Mouse (Mus musculus) stomach, postnatal 0 days (tissue): ENCODE measurements at regions not wholly inside any gene's neighbourhood (a gene's known extent, or its start where the extent isn't known, plus 50 kb on each side); places are given as distances from the start of the nearest gene placed in this dataset.

Source experiments
- ATAC-seq: fragments of 200-750 bp; cut with Nextera tagmentation; 2 replicates; pipeline ENCODE4 v1.8.0; 2017; ENCODE audit not compliant: low FRiP score, low TSS enrichment
- DNase-seq: peaks from one replicate; pipeline ENCODE4 v3.0.0-alpha.2; 2016; ENCODE audit warnings: low spot score
- H3K27ac ChIP-seq: fragments of 300-500 bp; sonication (generic); replicated peaks from 2 replicates; pipeline ENCODE4 v1.5.1; 2014; ENCODE audit warnings: mild to moderate bottlenecking, control low read depth
- H3K27me3 ChIP-seq: fragments of 300-500 bp; sonication (generic); 2 replicates; pipeline ENCODE4 v1.6.1; 2014; ENCODE audit warnings: low read length; ENCODE audit not compliant: control insufficient read depth, insufficient read depth
- H3K36me3 ChIP-seq: fragments of 300-500 bp; sonication (generic); 2 replicates; pipeline ENCODE4 v1.6.1; 2014; ENCODE audit warnings: low read length, mixed read lengths; ENCODE audit not compliant: control insufficient read depth, insufficient read depth
- H3K4me1 ChIP-seq: fragments of 300-500 bp; sonication (generic); replicated peaks from 2 replicates; pipeline ENCODE4 v1.6.1; 2014; ENCODE audit warnings: antibody characterized with exemption; ENCODE audit not compliant: control insufficient read depth, insufficient read depth
- H3K4me2 ChIP-seq: fragments of 300-500 bp; sonication (generic); replicated peaks from 2 replicates; pipeline ENCODE4 v1.6.1; 2014; ENCODE audit warnings: low read depth, mild to moderate bottlenecking, control low read depth, moderate library complexity
- H3K4me3 ChIP-seq: fragments of 300-500 bp; sonication (generic); 2 replicates; pipeline ENCODE4 v1.5.1; 2014; ENCODE audit warnings: low read depth, low read length, control low read depth
- H3K9ac ChIP-seq: fragments of 300-500 bp; sonication (generic); 2 replicates; pipeline ENCODE4 v1.6.1; 2014; ENCODE audit warnings: mild to moderate bottlenecking, low read length, control low read depth, mixed read lengths
- H3K9me3 ChIP-seq: fragments of 300-500 bp; sonication (generic); 2 replicates; pipeline ENCODE4 v1.6.1; 2016; ENCODE audit warnings: low read length; ENCODE audit not compliant: control insufficient read depth
- CTCF ChIP-seq: IDR thresholded peaks from 2 replicates; pipeline ENCODE4 v1.5.1; 2016; ENCODE audit warnings: antibody characterized with exemption, low read depth, mild to moderate bottlenecking, moderate library complexity
- EP300 ChIP-seq: optimal IDR thresholded peaks from 2 replicates; pipeline ENCODE3; 2016; ENCODE audit warnings: antibody characterized with exemption
- WGBS: fragments of 180-500 bp; shearing (Covaris S2); extraction: QIAGEN DNeasy Blood & Tissue Kit; methylation state at CpG from one replicate; pipeline ENCODE4 v1.1.7; 2014; 5-methylcytosine and 5-hydroxymethylcytosine counted together

DNA sequence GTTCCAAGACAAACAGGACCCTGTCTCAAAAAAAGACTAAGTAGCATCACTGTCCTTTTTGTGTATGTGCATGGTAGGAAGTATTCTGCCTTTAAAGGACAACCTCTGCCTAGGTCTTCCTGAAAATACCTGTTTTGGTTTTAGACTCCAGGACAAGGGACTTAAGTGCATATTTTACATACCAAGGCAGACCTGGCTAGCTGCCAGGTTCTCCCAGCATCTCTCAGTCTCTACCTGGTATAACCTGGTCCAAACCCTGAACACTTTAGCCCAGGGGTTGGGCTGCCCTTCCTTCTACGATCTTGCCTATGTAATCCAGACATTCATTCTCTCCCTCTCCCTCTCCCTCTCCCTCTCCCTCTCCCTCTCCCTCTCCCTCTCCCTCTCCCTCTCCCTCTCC is 348.9 kb downstream of the Pdzph1 start:
- DNase-seq (no peak), ATAC-seq (no peak)
- no peaks in the 10 kb centered on the region for H3K36me3 ChIP-seq

DNA sequence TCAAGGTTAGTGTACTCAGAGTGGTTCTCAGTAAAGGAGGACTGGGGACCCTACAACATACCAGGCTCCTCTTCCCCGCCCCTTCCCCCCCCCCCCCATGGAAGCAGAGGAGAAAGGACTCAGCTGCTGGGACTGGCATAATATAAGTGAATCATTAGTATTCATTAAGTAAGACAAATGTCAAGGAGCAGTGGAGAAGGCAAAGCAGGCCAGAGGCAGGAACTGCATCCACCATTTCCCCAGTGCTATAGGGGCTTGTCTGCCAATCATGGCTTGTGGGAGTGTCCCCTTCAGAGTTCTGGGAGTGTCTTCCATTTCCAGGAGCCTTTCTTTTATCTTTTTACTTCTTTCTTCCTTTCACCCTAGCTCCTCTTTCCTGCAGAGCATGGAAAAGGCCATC is 392.3 kb downstream of the Pdzph1 start:
- Histone ChIP-seq H3K9ac (no peak overlapping the region), H3K4me1 (no peaks in the 10 kb centered on the region), H3K4me2 (no peak overlapping the region), H3K9me3 (no peaks in the 10 kb centered on the region), H3K4me3 (no peak overlapping the region), H3K27me3 (no peaks in the 10 kb centered on the region), H3K36me3 (no peaks in the 10 kb centered on the region), H3K27ac (no peak overlapping the region)
- no peak for DNase-seq
- TF ChIP-seq CTCF (no peak), EP300 (no peak)
- 50% methylated on average over 1 of the region's 1 CpGs for WGBS
- no peak for ATAC-seq

More for the DNA sequence above, 348.9 kb downstream of the Pdzph1 start:
- no peaks in the 10 kb centered on the region for H3K4me1 ChIP-seq
- no peak overlapping the region for H3K27ac ChIP-seq
- H3K4me3 ChIP-seq, result no peak overlapping the region
- TF ChIP-seq CTCF, result no peak
- TF ChIP-seq EP300, result no peak
- H3K4me2 ChIP-seq, result no peak overlapping the region
- H3K9me3 ChIP-seq, result no peaks in the 10 kb centered on the region
- H3K27me3 ChIP-seq, result no peaks in the 10 kb centered on the region
- H3K9ac ChIP-seq, result no peak overlapping the region
- WGBS, result 54% methylated on average over 1 of the region's 1 CpGs

DNA sequence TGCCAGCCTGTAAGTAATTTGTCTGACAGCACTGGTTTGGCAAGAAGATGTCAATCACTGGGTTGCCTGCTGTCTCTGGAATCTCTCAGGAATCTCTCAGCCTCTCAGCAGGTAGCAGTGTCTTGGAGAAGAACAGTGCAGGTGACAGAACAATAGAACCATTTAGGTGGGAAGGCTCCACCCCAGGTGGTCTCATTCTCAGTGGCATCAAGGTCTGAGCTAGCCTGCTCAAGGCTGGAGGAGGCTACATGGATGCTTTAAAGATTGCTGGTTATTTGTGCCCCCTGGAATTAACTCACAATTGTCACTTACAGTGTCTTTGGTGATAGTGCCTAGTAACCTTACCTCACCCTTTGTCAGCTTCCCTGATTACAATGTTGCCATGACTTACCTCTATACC is 394.5 kb downstream of the Pdzph1 start:
- Histone ChIP-seq H3K9me3 (no peaks in the 10 kb centered on the region), H3K27me3 (no peaks in the 10 kb centered on the region), H3K27ac (no peak overlapping the region), H3K4me2 (no peak overlapping the region), H3K4me3 (no peak overlapping the region), H3K36me3 (no peaks in the 10 kb centered on the region), H3K9ac (no peak overlapping the region), H3K4me1 (no peaks in the 10 kb centered on the region)
- no peak for TF ChIP-seq EP300
- no peak for TF ChIP-seq CTCF
- DNase-seq (no peak), ATAC-seq (no peak)

DNA sequence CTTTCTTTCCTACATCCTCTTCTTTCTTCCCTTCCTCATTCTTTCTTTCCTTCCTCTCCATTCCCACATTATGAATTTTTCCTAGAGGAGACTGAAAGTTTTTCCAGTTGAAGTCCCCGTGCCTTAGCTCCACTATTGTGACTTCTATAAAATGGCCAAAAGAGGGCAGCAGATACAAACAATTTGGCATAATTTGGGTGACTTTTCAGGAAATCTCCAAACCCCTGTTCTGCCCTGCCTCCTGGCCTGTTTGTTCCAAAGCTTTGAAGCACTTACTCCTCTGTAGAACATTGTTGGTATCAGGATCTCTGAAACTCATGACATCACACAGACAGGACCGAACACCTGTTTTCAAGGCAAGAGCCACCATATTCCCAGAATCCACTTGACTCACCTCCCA is 403.2 kb downstream of the Pdzph1 start:
- H3K4me2 ChIP-seq, result no peak overlapping the region
- no peaks in the 10 kb centered on the region for H3K9me3 ChIP-seq
- no peaks in the 10 kb centered on the region for H3K4me1 ChIP-seq
- no peak overlapping the region for H3K4me3 ChIP-seq
- ATAC-seq (no peak), DNase-seq (no peak)
- no peaks in the 10 kb centered on the region for H3K36me3 ChIP-seq
- TF ChIP-seq EP300, result no peak
- peak; percentile 61 for TF ChIP-seq CTCF
- no peaks in the 10 kb centered on the region for H3K27me3 ChIP-seq
- no peak overlapping the region for H3K27ac ChIP-seq
- WGBS, result 58% methylated on average over 2 of the region's 2 CpGs
- no peak overlapping the region for H3K9ac ChIP-seq

DNA sequence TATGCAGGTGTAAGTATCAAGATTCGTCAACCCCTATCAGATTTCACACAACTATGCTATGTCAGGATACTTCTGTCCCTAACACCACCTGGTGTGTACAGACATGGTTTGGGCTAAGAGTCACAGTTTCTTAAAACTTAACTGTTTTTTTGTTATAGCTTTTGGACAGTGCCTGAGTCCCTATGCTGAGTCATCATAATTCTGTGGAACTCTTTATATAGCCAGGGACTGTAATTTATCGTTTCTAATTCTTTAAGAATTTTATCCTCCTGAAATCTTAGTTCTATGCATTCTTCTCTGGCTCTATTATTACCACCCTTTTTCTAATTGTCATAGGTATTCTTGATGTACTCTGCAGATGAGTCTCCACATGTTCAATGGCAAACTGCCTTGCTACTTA is 418.3 kb downstream of the Pdzph1 start:
- H3K36me3 ChIP-seq, result no peaks in the 10 kb centered on the region
- WGBS, result 80% methylated on average over 2 of the region's 2 CpGs
- H3K4me1 ChIP-seq, result no peaks in the 10 kb centered on the region
- no peaks in the 10 kb centered on the region for H3K27me3 ChIP-seq
- no peak overlapping the region for H3K27ac ChIP-seq
- ATAC-seq (no peak), DNase-seq (no peak)
- TF ChIP-seq EP300 (no peak), CTCF (no peak)
- H3K4me3 ChIP-seq, result no peak overlapping the region
- H3K9ac ChIP-seq, result no peak overlapping the region
- no peak overlapping the region for H3K4me2 ChIP-seq
- no peaks in the 10 kb centered on the region for H3K9me3 ChIP-seq
